Mouse (Mus musculus) heart, postnatal 36 days (tissue): ENCODE results near the gene Zfp839. TPM values are rescaled to one million over a fixed set of nuclear protein-coding genes. Genes with fewer than 3 reads are reported as not detected.

Experiments
- DNase-seq, 2 experiments: peaks; one replicate each; pipeline ENCODE4 v3.0.0; 2021 to 2022
- intact Hi-C: fragments of 180-260 bp; cut with DNase I; formaldehyde crosslinking; loops from one replicate; pipeline ENCODE4 v1.15.1; 2025
- total RNA-seq, 2 experiments: library from RNA; stranded (reverse); gene quantifications; 2 replicates each; pipeline ENCODE4 v1.2.3; 2021

The Zfp839 gene
- total RNA-seq, 2 experiments from 2014 or later: 11.1 to 11.7 TPM

GRCm38 (mm10) chr12:110870107-110870506, 20.1 kb downstream of the Zfp839 start:
- DNase-seq: no peak
- intact Hi-C loops: no loop called here

GRCm38 (mm10) chr12:110871247-110871646, 21.2 kb downstream of the Zfp839 start:
- no peak for DNase-seq
- intact Hi-C loops: no loop called here

GRCm38 (mm10) chr12:110875351-110875750, 25.3 kb downstream of the Zfp839 start:
- intact Hi-C loops: no loop called here
- DNase-seq: no peak

GRCm38 (mm10) chr12:110882291-110882690, 32.2 kb downstream of the Zfp839 start:
- DNase-seq: no peak
- intact Hi-C loops: no loop called here

GRCm38 (mm10) chr12:110885251-110885650, 35.2 kb downstream of the Zfp839 start:
- intact Hi-C loops: loop anchor here (5.0 kb wide), 1 partner anchor 92 kb away; the partner anchor contains the start of gene Ankrd9
- DNase-seq: no peak

- intact Hi-C loops: loop anchor here (5.0 kb wide), 1 partner anchor 89 kb away; the partner anchor contains the start of gene Ankrd9
- DNase-seq: no peak
These were observed 38.1 kb downstream of the Zfp839 start for GRCm38 (mm10) chr12:110888106-110888505.

- intact Hi-C loops: loop anchor here (1.0 to 5.0 kb wide), 2 partner anchors 38 to 89 kb away; partner anchors contain the start of genes Ankrd9 and Zfp839
- DNase-seq: no peak
These were observed 38.6 kb downstream of the Zfp839 start for GRCm38 (mm10) chr12:110888606-110889005.

- DNase-seq: peak; percentile 93 to 95
- intact Hi-C loops: loop anchor here (1.0 to 5.0 kb wide), 2 partner anchors 39 to 88 kb away; partner anchors contain the start of genes Ankrd9 and Zfp839
These were observed 39.3 kb downstream of the Zfp839 start, which contains the start of the genes Cinp and Tecpr2 for GRCm38 (mm10) chr12:110889036-110890020. Gene Cinp (minus strand): TSS chr12:110889145. Gene Tecpr2 (plus strand): TSS chr12:110889264.

GRCm38 (mm10) chr12:110891887-110892286, 41.8 kb downstream of the Zfp839 start:
- no peak for DNase-seq
- intact Hi-C loops: no loop called here

- intact Hi-C loops: no loop called here
- no peak for DNase-seq
These were observed 52.1 kb downstream of the Zfp839 start for GRCm38 (mm10) chr12:110902106-110902505.

- intact Hi-C loops: no loop called here
- DNase-seq: no peak
These were observed 53.5 kb downstream of the Zfp839 start for GRCm38 (mm10) chr12:110903536-110903935.

GRCm38 (mm10) chr12:110907845-110908244, 57.8 kb downstream of the Zfp839 start:
- no peak for DNase-seq
- intact Hi-C loops: no loop called here

GRCm38 (mm10) chr12:110909962-110910361, 59.9 kb downstream of the Zfp839 start:
- intact Hi-C loops: no loop called here
- DNase-seq: no peak

GRCm38 (mm10) chr12:110915761-110916160, 65.7 kb downstream of the Zfp839 start:
- intact Hi-C loops: no loop called here
- DNase-seq: no peak

Other genes with a start within 250 kb of the Zfp839 start
- 100 to 1,000 TPM; 143 to 146 TPM for gene Dync1h1, start 248.8 kb upstream of the Zfp839 start, total RNA-seq
- not detected for gene 1700001K19Rik, start 167.6 kb upstream of the Zfp839 start, total RNA-seq
- gene Hsp90aa1, start 147.5 kb upstream of the Zfp839 start, total RNA-seq: 100 to 1,000 TPM; 136 to 209 TPM
- gene Wdr20, start 112.3 kb upstream of the Zfp839 start, total RNA-seq: 10 to 100 TPM; 28.2 to 32.0 TPM
- gene Mok, start 9.3 kb upstream of the Zfp839 start, total RNA-seq: 1 to 10 TPM in 1 of 2 experiments, under 1 TPM in 1; 0.75 to 1.1 TPM
- gene Cinp, start 38.9 kb downstream of the Zfp839 start, total RNA-seq: 10 to 100 TPM; 34.2 to 34.8 TPM
- 1 to 10 TPM; 5.1 to 5.6 TPM for gene Tecpr2, start 39.0 kb downstream of the Zfp839 start, total RNA-seq
- 10 to 100 TPM; 67.9 to 85.3 TPM for gene Ankrd9, start 128.8 kb downstream of the Zfp839 start, total RNA-seq
- 10 to 100 TPM; 15.0 to 16.0 TPM for gene Rcor1, start 189.1 kb downstream of the Zfp839 start, total RNA-seq